Mouse (Mus musculus): ENCODE data around the gene Flywch1.
"Not testable (repeated sequence)": the region's sequence is repeated elsewhere in the genome, so short reads cannot be mapped to it uniquely, and the experiment has no call there.

DNA sequence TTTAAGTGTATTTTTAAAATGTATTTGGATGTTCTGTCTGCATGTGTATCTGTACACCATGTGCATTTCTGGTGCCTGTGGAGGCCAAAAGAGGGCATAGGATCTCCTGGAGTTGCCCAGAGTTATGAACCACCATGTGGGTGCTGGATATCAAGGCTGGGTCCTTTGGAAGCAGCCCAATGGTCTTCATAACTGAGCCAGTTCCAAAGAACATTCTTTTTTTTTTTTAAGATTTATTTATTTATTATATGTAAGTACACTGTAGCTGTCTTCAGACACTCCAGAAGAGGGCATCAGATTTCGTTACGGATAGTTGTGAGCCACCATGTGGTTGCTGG is 786 bp upstream of the Flywch1 start:
- not testable (repeated sequence) for TF ChIP-seq GATA1, TAL1 (IDR thresholded peaks at IDR 0.05; ENCODE audit: low read length)
